Mouse (Mus musculus) forebrain, embryonic 13.5 days (tissue): ENCODE results near the gene Kif5c. TPM values are rescaled to one million over a fixed set of nuclear protein-coding genes. Genes with fewer than 3 reads are reported as not detected.

Source experiments
- ATAC-seq: fragments of 200-750 bp; cut with Nextera tagmentation; 2 replicates; pipeline ENCODE4 v1.8.0; 2017
- H3K27ac ChIP-seq: fragments of 300-500 bp; sonication (generic); 2 replicates; pipeline ENCODE4 v1.5.1; 2015; ENCODE audit warnings: inconsistent platforms, mild to moderate bottlenecking, moderate library complexity
- H3K27me3 ChIP-seq: fragments of 300-500 bp; sonication (generic); 2 replicates; pipeline ENCODE4 v1.6.1; 2015; ENCODE audit warnings: mild to moderate bottlenecking, inconsistent platforms
- H3K36me3 ChIP-seq: fragments of 300-500 bp; sonication (generic); 2 replicates; pipeline ENCODE4 v1.6.1; 2015; ENCODE audit warnings: mild to moderate bottlenecking, inconsistent platforms; ENCODE audit not compliant: poor library complexity, severe bottlenecking
- H3K4me1 ChIP-seq: fragments of 300-500 bp; sonication (generic); 2 replicates; pipeline ENCODE4 v1.6.1; 2015; ENCODE audit warnings: inconsistent platforms
- H3K4me2 ChIP-seq: fragments of 300-500 bp; sonication (generic); 2 replicates; pipeline ENCODE4 v1.6.1; 2015; ENCODE audit warnings: inconsistent platforms, mild to moderate bottlenecking, moderate library complexity
- H3K4me3 ChIP-seq: fragments of 300-500 bp; sonication (generic); 2 replicates; pipeline ENCODE4 v1.5.1; 2015; ENCODE audit warnings: mild to moderate bottlenecking, inconsistent platforms
- H3K9ac ChIP-seq: fragments of 300-500 bp; sonication (generic); 2 replicates; pipeline ENCODE4 v1.6.1; 2015; ENCODE audit warnings: mild to moderate bottlenecking, inconsistent platforms
- H3K9me3 ChIP-seq: fragments of 300-500 bp; sonication (generic); replicated peaks from 2 replicates; pipeline ENCODE4 v1.6.1; 2016; ENCODE audit warnings: inconsistent platforms
- WGBS: fragments of 180-500 bp; shearing (Covaris S2); methylation state at CpG from one replicate; pipeline ENCODE4 v1.1.7; 2015; 5-methylcytosine and 5-hydroxymethylcytosine counted together
- polyA plus RNA-seq: library from polyadenylated mRNA; unstranded; fragments of >200 nt; fragmentation: Nextera tagmentation; extraction: Ambion mirVana; gene quantifications from 2 replicates; pipeline ENCODE4 v1.2.1, GENCODE M21; 2015

Kif5c gene
- polyA plus RNA-seq, 1 experiment from 2014 or later = 129 TPM

DNA sequence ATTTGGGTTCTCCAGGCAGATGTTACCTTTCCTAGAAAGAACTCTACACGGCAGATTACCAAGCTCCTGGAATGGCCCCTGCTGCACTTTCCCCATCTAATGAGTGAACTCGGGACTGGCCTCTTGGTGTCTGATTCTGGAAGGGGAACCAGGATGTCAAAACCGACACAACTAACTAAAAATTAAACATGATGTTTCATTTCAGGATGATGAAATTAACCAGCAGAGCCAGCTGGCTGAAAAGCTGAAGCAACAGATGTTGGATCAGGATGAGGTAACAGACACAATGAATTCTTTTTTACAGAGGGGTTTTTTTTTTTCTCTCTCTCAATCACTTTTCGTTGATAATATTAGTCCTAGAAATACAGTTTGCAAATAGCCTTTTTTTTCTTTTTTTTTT, 108.6 kb downstream of the Kif5c start:
- 86% methylated on average over 4 of the region's 4 CpGs for WGBS
- H3K4me3 ChIP-seq = no peak overlapping the region
- peak overlapping the region; percentile 68; the same call in 1 of the 2 replicates for H3K27ac ChIP-seq
- no peak overlapping the region for H3K4me2 ChIP-seq
- H3K36me3 ChIP-seq = peaks cover 76% of the 10 kb centered on the region
- 0 out of 2 replicates have a peak, but pooled peaks have one; percentile 1 for ATAC-seq
- H3K4me1 ChIP-seq = peaks cover 27% of the 10 kb centered on the region
- H3K9ac ChIP-seq = no peak overlapping the region; the same call in 1 of the 2 replicates
- no peaks in the 10 kb centered on the region for H3K27me3 ChIP-seq
- no peaks in the 10 kb centered on the region for H3K9me3 ChIP-seq

- H3K4me3 ChIP-seq = no peak overlapping the region
- H3K4me2 ChIP-seq = no peak overlapping the region
- no peak for ATAC-seq
- peaks cover 22% of the 10 kb centered on the region for H3K4me1 ChIP-seq
- H3K27me3 ChIP-seq = no peaks in the 10 kb centered on the region
- H3K36me3 ChIP-seq = peaks cover 67% of the 10 kb centered on the region
- H3K9me3 ChIP-seq = no peaks in the 10 kb centered on the region
- H3K27ac ChIP-seq = no peak overlapping the region; the same call in 1 of the 2 replicates
- H3K9ac ChIP-seq = no peak overlapping the region
- 84% methylated on average over 10 of the region's 10 CpGs for WGBS
Measured at GRCm38 (mm10) chr2:49728896-49729610, 110.0 kb downstream of the Kif5c start.

- Histone ChIP-seq H3K9me3 (no peaks in the 10 kb centered on the region), H3K4me3 (no peak overlapping the region), H3K27ac (no peak overlapping the region), H3K36me3 (peaks cover 62% of the 10 kb centered on the region), H3K27me3 (no peaks in the 10 kb centered on the region), H3K9ac (no peak overlapping the region), H3K4me2 (no peak overlapping the region), H3K4me1 (peaks cover 22% of the 10 kb centered on the region)
- 75% methylated on average over 2 of the region's 2 CpGs for WGBS
- ATAC-seq = no peak
Measured at GRCm38 (mm10) chr2:49729611-49729969, 110.5 kb downstream of the Kif5c start.

- ATAC-seq = no peak
Measured at GRCm38 (mm10) chr2:49730183-49730582, 111.1 kb downstream of the Kif5c start.

GRCm38 (mm10) chr2:49732745-49733655, 113.9 kb downstream of the Kif5c start:
- ATAC-seq = no peak
- no peak overlapping the region for H3K4me3 ChIP-seq
- peaks cover 79% of the 10 kb centered on the region for H3K36me3 ChIP-seq
- H3K27me3 ChIP-seq = no peaks in the 10 kb centered on the region
- H3K9me3 ChIP-seq = no peaks in the 10 kb centered on the region
- 55% methylated on average over 11 of the region's 11 CpGs for WGBS
- H3K27ac ChIP-seq = no peak overlapping the region; the same call in 1 of the 2 replicates
- H3K4me1 ChIP-seq = 0 out of 2 replicates have a peak, but pooled peaks cover 3% of the 10 kb centered on the region
- no peak overlapping the region for H3K4me2 ChIP-seq
- no peak overlapping the region for H3K9ac ChIP-seq

More at GRCm38 (mm10) chr2:49730183-49730582, 111.1 kb downstream of the Kif5c start:
- H3K4me2 ChIP-seq = no peak overlapping the region
- H3K27ac ChIP-seq = no peak overlapping the region
- H3K9ac ChIP-seq = no peak overlapping the region
- no peaks in the 10 kb centered on the region for H3K27me3 ChIP-seq
- H3K4me1 ChIP-seq = peaks cover 22% of the 10 kb centered on the region
- whole genome bisulfite sequencing = 62% methylated on average over 5 of the region's 5 CpGs
- peaks cover 62% of the 10 kb centered on the region for H3K36me3 ChIP-seq
- no peak overlapping the region for H3K4me3 ChIP-seq
- H3K9me3 ChIP-seq = no peaks in the 10 kb centered on the region

- no peak overlapping the region for H3K4me2 ChIP-seq
- no peaks in the 10 kb centered on the region for H3K9me3 ChIP-seq
- 61% methylated on average over 7 of the region's 7 CpGs for WGBS
- H3K4me3 ChIP-seq = no peak overlapping the region
- no peaks in the 10 kb centered on the region for H3K27me3 ChIP-seq
- H3K4me1 ChIP-seq = 0 out of 2 replicates have a peak, but pooled peaks cover 3% of the 10 kb centered on the region
- H3K27ac ChIP-seq = 0 out of 2 replicates have a peak overlapping the region, but pooled peaks have one; percentile 16
- H3K9ac ChIP-seq = no peak overlapping the region
- peaks cover 79% of the 10 kb centered on the region for H3K36me3 ChIP-seq
- ATAC-seq = no peak
Measured at GRCm38 (mm10) chr2:49733656-49734008, 114.5 kb downstream of the Kif5c start.

- 58% methylated on average over 7 of the region's 7 CpGs for WGBS
- peak; percentile 66 for ATAC-seq
- no peak overlapping the region for H3K27ac ChIP-seq
Measured at GRCm38 (mm10) chr2:49734013-49734780, 115.1 kb downstream of the Kif5c start.

GRCm38 (mm10) chr2:49735386-49735785, 116.3 kb downstream of the Kif5c start:
- Histone ChIP-seq H3K9ac (no peak overlapping the region), H3K27ac (no peak overlapping the region), H3K4me3 (no peak overlapping the region), H3K9me3 (no peaks in the 10 kb centered on the region), H3K4me1 (0 out of 2 replicates have a peak, but pooled peaks cover 3% of the 10 kb centered on the region), H3K36me3 (peaks cover 74% of the 10 kb centered on the region), H3K4me2 (no peak overlapping the region), H3K27me3 (no peaks in the 10 kb centered on the region)
- ATAC-seq = no peak
- WGBS = 88% methylated on average over 13 of the region's 13 CpGs

More at GRCm38 (mm10) chr2:49734013-49734780, 115.1 kb downstream of the Kif5c start:
- Histone ChIP-seq H3K36me3 (peaks cover 79% of the 10 kb centered on the region), H3K4me2 (no peak overlapping the region), H3K9me3 (no peaks in the 10 kb centered on the region), H3K4me1 (0 out of 2 replicates have a peak, but pooled peaks cover 3% of the 10 kb centered on the region), H3K27me3 (no peaks in the 10 kb centered on the region), H3K4me3 (no peak overlapping the region), H3K9ac (no peak overlapping the region)

DNA sequence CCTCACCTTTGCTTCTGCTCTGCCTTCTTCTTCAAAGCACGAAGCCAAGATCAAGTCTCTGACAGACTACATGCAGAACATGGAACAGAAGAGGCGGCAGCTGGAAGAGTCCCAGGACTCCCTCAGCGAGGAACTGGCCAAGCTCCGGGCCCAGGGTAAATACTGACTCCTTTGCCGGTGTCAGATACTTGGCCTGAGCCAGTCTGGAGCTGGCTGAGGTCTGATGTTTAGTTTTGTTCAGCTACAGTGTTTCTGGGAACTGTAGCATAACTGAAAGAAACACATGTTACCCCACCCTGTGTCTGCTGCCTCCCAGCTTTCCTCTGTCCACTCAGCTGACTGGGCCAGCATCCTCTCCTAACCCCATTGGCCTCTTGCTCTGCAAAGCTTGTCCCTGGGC, 119.9 kb downstream of the Kif5c start:
- H3K4me1 ChIP-seq = peaks cover 33% of the 10 kb centered on the region
- no peak overlapping the region for H3K4me2 ChIP-seq
- ATAC-seq = no peak
- no peaks in the 10 kb centered on the region for H3K9me3 ChIP-seq
- H3K4me3 ChIP-seq = no peak overlapping the region
- no peak overlapping the region for H3K9ac ChIP-seq
- no peak overlapping the region for H3K27ac ChIP-seq
- peaks cover 82% of the 10 kb centered on the region for H3K36me3 ChIP-seq
- H3K27me3 ChIP-seq = no peaks in the 10 kb centered on the region
- 92% methylated on average over 5 of the region's 5 CpGs for WGBS

DNA sequence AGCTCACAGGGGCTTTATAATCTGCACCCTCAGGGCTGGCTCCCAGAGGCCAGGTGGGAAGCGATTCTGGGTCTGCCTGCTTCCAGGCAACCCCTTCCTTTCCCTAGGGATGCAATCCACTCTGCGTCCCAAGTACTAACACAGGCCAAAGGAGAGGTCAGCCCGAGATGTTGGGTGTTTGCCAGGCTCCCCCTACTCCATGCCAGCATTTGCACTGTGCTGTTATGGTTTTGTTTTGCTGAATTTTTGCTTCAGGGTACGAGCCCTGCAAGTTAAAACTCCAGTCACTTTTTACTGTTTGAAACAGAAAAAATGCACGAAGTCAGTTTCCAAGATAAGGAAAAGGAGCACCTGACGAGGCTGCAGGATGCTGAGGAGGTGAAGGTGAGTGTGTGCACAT, 121.9 kb downstream of the Kif5c start:
- Histone ChIP-seq H3K27ac (peak overlapping the region; percentile 83), H3K27me3 (no peaks in the 10 kb centered on the region), H3K4me1 (peaks cover 49% of the 10 kb centered on the region), H3K4me2 (no peak overlapping the region), H3K4me3 (no peak overlapping the region), H3K9ac (no peak overlapping the region), H3K36me3 (peaks cover 88% of the 10 kb centered on the region), H3K9me3 (no peaks in the 10 kb centered on the region)
- 81% methylated on average over 6 of the region's 6 CpGs for WGBS
- ATAC-seq = no peak

DNA sequence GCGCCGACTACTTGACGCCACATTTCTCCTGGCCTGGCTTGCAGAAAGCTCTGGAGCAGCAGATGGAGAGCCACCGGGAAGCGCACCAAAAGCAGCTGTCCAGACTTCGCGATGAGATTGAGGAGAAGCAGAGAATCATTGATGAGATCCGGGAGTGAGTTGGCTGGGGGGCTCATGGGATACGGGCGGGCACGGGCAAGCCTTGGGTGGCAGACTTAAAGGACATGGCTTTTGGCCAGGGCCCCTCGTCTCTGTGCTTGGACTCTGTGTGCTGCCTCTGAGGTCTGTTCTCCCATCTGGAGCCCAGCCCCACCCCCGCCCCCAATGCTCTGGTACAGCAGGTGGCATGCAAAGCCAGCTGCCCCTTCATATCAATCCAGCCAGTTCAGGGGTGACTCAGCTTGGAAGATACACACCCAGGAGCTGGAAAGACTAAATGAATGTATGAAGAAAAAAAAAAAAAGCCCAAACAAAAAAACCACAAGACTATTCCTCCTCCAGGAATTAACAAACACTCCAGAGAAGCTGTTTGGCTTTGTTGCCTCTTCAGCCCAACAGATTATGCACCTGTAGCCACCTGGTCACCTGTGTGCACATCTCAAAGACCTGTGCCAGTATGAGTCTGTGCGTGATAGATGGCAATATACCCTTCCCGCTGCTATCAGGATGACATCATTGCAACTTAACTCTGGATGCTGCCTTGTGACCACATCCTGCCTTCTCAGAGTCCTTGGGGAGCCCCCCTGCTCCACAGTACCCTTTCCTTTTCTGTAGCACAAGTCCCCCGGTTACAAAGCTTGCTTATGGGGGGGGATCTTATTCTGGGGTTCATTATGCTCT, 123.0 kb downstream of the Kif5c start:
- H3K4me2 ChIP-seq = no peak overlapping the region
- H3K9ac ChIP-seq = no peak overlapping the region
- no peaks in the 10 kb centered on the region for H3K27me3 ChIP-seq
- peak overlapping the region; percentile 83 for H3K27ac ChIP-seq
- WGBS = 64% methylated on average over 16 of the region's 16 CpGs
- ATAC-seq = peak; percentile 75
- peaks cover 49% of the 10 kb centered on the region for H3K4me1 ChIP-seq
- no peak overlapping the region for H3K4me3 ChIP-seq
- H3K9me3 ChIP-seq = no peaks in the 10 kb centered on the region
- peaks cover 91% of the 10 kb centered on the region for H3K36me3 ChIP-seq
